Mouse (Mus musculus): ENCODE results near the gene Chchd3. TPM values are rescaled to one million over a fixed set of nuclear protein-coding genes. Genes with fewer than 3 reads are reported as not detected.

Gene Chchd3
- total RNA-seq, 1 experiment from 2014 or later = 148 TPM

DNA sequence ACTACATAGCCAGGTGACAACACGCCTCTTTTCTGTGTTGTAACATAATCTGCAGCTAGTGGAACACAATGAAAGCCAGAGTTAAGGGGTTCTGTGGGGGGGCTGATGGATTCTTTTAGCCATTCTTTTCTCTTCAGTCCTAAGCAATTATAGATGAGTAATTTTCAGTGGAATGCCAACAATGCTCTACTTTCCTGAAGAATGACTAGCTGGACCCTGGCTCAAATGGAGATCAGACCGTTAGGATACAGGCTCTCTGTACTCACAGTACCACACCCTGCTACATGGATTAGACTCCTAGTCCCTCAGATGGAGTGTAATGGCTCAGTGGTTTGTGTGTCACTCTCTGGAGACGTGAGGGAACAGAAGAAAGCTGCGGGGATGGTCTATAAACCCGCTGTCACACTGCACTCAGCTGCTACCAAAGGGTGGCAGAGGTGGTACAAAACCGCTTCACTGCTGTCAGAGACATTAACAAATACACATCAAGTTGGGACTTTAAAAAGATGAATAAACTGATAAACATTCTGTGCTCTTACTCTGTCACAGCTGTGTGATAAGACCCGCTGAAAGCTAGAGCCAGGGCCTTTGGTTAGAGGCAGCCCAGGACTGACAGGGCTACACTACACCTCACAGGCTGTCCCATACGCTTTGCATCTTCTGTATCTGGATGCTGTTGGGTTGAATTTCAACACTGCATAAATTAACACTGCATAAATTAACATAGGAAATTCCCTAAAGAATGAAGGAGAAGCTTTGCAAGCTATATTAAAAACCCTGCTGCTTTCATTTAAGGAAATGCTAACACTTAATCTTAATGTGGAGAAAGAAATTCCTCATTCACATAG is 264.2 kb downstream of the Chchd3 start:
- DNase-seq = no peak

- no peak for DNase-seq
These were observed 266.5 kb downstream of the Chchd3 start for GRCm38 (mm10) chr6:32793575-32793974.

- no peak for DNase-seq
These were observed 266.9 kb downstream of the Chchd3 start for GRCm38 (mm10) chr6:32793163-32793562.

DNA sequence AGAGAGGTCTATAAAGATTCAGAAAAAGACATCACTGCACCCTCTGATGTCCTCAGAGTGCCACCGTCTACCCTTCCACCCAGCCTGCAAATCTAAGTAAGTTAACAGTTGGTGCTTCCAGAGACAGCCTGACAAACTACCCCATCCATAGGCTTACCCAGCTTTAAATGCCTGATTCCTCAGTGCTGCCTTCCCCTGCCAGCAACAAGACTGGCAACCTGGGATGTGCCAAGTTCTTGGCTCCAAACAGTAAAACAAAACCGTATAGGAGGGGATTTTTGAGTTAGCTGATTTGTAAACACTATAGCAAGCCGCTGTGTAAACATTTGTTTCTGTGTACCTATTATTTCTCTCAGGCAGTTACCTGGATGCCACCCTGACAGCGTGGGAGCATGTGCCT is 269.6 kb downstream of the Chchd3 start:
- DNase-seq = no peak

GRCm38 (mm10) chr6:32787399-32787798 is 272.7 kb downstream of the Chchd3 start:
- no peak for DNase-seq

- no peak for DNase-seq
These were observed 273.9 kb downstream of the Chchd3 start for GRCm38 (mm10) chr6:32786196-32786595.

DNA sequence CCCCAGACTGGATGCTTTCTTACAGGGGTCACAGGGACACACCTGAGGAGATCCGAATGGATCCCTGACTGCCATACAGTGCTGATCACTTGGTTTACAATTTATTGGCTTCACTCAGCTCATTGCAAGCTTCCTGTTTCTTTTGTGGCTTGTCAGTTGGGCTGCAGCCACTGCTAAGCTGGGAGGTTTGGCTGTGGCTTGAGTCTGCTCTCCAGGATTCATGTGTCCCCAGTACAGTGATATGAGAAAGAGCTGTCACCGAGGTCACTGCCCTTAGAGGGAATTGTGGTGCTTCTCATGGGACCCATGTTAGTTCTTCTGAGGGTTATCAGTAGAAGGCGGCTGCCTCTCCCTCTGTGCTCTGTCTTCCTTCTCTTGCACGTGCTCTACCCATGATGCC is 277.0 kb downstream of the Chchd3 start:
- DNase-seq = no peak

GRCm38 (mm10) chr6:32780602-32781001 is 279.5 kb downstream of the Chchd3 start:
- DNase-seq = peak; percentile 9

GRCm38 (mm10) chr6:32776384-32776783 is 283.7 kb downstream of the Chchd3 start:
- no peak for DNase-seq

GRCm38 (mm10) chr6:32754524-32754923 is 305.5 kb downstream of the Chchd3 start:
- DNase-seq = no peak

DNA sequence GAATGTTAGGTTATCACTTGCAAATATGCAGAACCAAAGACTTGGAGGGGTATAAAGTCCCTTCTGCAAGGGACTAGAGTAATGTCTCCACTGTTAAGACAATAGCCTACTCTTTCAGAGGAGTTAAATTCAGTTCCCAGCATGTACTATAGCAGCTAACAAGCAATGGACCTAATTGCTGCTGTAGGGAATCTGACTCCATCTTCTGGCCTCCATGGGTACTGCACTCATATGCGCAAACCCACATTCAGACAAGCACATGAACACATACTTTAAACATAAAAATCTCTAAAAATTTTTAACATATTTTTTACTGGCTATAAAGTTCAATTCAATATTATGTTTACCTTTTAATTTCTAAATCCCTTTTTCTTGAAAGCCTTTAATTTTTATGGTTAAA is 310.2 kb downstream of the Chchd3 start:
- DNase-seq = no peak

DNA sequence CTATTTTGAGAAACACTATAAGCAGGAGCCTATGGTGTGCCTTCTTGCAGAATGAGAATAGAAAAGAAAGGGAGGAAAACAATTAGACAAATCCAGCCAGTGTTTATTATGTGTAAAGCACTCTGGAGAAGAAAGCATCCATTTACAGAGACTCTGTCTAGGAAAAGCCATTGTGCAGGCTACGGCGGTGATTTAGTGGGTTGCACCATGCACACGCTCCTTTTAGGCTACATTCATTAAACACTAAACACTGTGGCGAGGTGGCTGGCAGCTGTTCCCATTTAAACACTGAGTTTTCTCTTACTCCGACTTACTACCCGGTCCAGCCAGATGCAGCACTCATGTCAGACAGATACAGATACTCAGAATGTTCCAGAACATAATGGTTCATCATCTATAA is 311.3 kb downstream of the Chchd3 start:
- DNase-seq = no peak

- no peak for DNase-seq
These were observed 312.7 kb downstream of the Chchd3 start for GRCm38 (mm10) chr6:32747333-32747732.

Other genes starting within 250 kb of the Chchd3 start
- gene Exoc4, start 188.8 kb upstream of the Chchd3 start, total RNA-seq (2021) = 50.9 and 53.6 TPM in 2 replicates